Mouse (Mus musculus): ENCODE measurements around the gene Arhgap15.

GRCm38 (mm10) chr2:43794700-43795099, 46.1 kb downstream of the Arhgap15 start:
- TF ChIP-seq CTCF (IDR thresholded peaks at IDR 0.05; ENCODE audit: extremely low read depth, insufficient read length, insufficient replicate concordance, low read depth, low read length), result no peak
- TF ChIP-seq POLR2A (IDR thresholded peaks at IDR 0.05; ENCODE audit: low read depth, low read length), result no peak

All from small intestine, adult 2 months (tissue).